ENCODE assay signal across 11 mouse cellular contexts in the genomic region with DNA sequence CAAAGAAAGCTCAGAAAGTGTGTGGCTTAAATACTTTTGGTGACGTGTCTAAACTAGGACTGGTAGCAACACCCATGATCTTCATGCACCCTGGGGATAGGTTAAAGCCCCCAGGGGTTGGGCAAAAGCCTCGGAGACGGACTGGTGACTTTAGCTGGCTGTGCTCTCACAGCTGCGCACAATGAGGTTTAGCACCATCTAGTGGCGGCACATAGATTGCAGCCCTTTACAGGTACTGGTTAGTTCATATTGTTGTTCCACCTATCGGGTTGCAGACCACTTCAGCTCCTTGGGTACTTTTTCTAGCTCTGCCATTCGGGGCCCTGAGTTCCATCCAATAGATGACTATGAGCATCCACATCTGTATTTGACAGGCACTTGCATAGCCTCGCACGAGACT. TPM values are rescaled to one million over a fixed set of nuclear protein-coding genes. Genes with fewer than 3 reads are reported as not detected.
DNase-seq lines count a peak whose midpoint lies in the region; ATAC-seq and TF ChIP-seq lines count a peak whose summit lies in the region.
"Not testable (repeated sequence)": the region's sequence is repeated elsewhere in the genome, so short reads cannot be mapped to it uniquely, and the experiment has no call there.
"Had no signal": no experiment of that assay in that cellular context is flagged by ENCODE, and none has a peak within 500 bp of the region (broad histone marks: within the 10 kb centered on the region; RNA-seq: fewer than 3 reads in every experiment).

No protein-coding gene starts in this region.

- H3K9me3 ChIP-seq in forebrain, embryonic 13.5 days (replicated peaks); hindbrain, embryonic 14.5 days (ENCODE audit: control insufficient read depth, low read length); lung, postnatal 0 days (ENCODE audit: low read length): not testable (repeated sequence)

- ATAC-seq in forebrain, embryonic 13.5 days, result peak; percentile 62; the same call in 1 of the 2 replicates
- ATAC-seq in hindbrain, embryonic 14.5 days (ENCODE audit: low FRiP score); lung, postnatal 0 days: not testable (repeated sequence)

- WGBS in forebrain, embryonic 13.5 days, result 61% methylated on average over 8 of the region's 9 CpGs
- WGBS in hindbrain, embryonic 14.5 days, result 63% methylated on average over 8 of the region's 9 CpGs
- WGBS in lung, postnatal 0 days, result 65% methylated on average over 8 of the region's 9 CpGs

- TF ChIP-seq CTCF in lung, postnatal 0 days (IDR thresholded peaks at IDR 0.05), result peak; percentile 53

- not testable (repeated sequence) for H3K4me1 ChIP-seq in forebrain, embryonic 13.5 days; hindbrain, embryonic 14.5 days (replicated peaks; ENCODE audit: control insufficient read depth, insufficient read depth, low read length); lung, postnatal 0 days (ENCODE audit: insufficient read depth, low read depth, low read length)

- TF ChIP-seq EP300 in lung, postnatal 0 days (IDR thresholded peaks at IDR 0.05), result not testable (repeated sequence)

- not testable (repeated sequence) for H3K4me2 ChIP-seq in forebrain, embryonic 13.5 days; hindbrain, embryonic 14.5 days (replicated peaks); lung, postnatal 0 days (replicated peaks; ENCODE audit: low read depth, low read length)

- not testable (repeated sequence) for H3K36me3 ChIP-seq in forebrain, embryonic 13.5 days (ENCODE audit: poor library complexity, severe bottlenecking); hindbrain, embryonic 14.5 days (replicated peaks; ENCODE audit: control insufficient read depth, insufficient read depth); lung, postnatal 0 days (ENCODE audit: insufficient read depth, low read length)

- not testable (repeated sequence) for H3K27me3 ChIP-seq in forebrain, embryonic 13.5 days; hindbrain, embryonic 14.5 days (ENCODE audit: control insufficient read depth, insufficient read depth, low read length); lung, postnatal 0 days (replicated peaks; ENCODE audit: insufficient read depth, low read length)

- not testable (repeated sequence) for H3K4me3 ChIP-seq in forebrain, embryonic 13.5 days; hindbrain, embryonic 14.5 days (replicated peaks; ENCODE audit: low read length); lung, postnatal 0 days (ENCODE audit: low read depth, low read length)

- H3K9ac ChIP-seq in forebrain, embryonic 13.5 days; hindbrain, embryonic 14.5 days; lung, postnatal 0 days (replicated peaks; ENCODE audit: low read depth): not testable (repeated sequence)

- peak; percentile 0 for DNase-seq in MEL-GATA-1-ER (ENCODE audit: extremely low read depth, low read depth)
- DNase-seq in cerebellum, adult 18-20 months, result peak; percentile 8 to 14
- peak; percentile 28 for DNase-seq in hindbrain, embryonic 14.5 days (ENCODE audit: low spot score)
- DNase-seq in layer of hippocampus, postnatal 25 days (ENCODE audit: extremely low spot score in 1 of 2, low spot score in 1 of 2), result peak; percentile 19 to 64
- not testable (repeated sequence) for DNase-seq in lung, postnatal 0 days (ENCODE audit: low spot score)
- peak; percentile 67 to 68 for DNase-seq in right cerebral cortex, adult 2 months (ENCODE audit: low spot score in 2 of 2)
- peak; percentile 12 to 22 for DNase-seq in urinary bladder, postnatal 36 days (ENCODE audit: low spot score in 2 of 2)

- H3K27ac ChIP-seq in forebrain, embryonic 13.5 days; hindbrain, embryonic 14.5 days; lung, postnatal 0 days (ENCODE audit: low read length): not testable (repeated sequence)

RNA-seq across cellular contexts. Expression of gene Gm8180, which starts 27.9 kb away (rescaled TPM):
- not detected in 2 replicates for polyA plus RNA-seq in forebrain, embryonic 13.5 days (2015; fragmentation: Nextera tagmentation; extraction: Ambion mirVana)
- polyA plus RNA-seq in hindbrain, embryonic 14.5 days (2014; fragmentation: Nextera tagmentation; extraction: Ambion mirVana), result not detected in 2 replicates
- total RNA-seq in layer of hippocampus, postnatal 25 days (2021), result not detected
- polyA plus RNA-seq in lung, postnatal 0 days (2015; fragmentation: Nextera tagmentation; extraction: Ambion mirVana), result not detected in 2 replicates
- total RNA-seq: megakaryocyte, adult 5-6 weeks had no signal
- polyA plus RNA-seq: heart, embryonic 10.5 days; kidney, embryonic 16.5 days had no signal
